In the genomic region with DNA sequence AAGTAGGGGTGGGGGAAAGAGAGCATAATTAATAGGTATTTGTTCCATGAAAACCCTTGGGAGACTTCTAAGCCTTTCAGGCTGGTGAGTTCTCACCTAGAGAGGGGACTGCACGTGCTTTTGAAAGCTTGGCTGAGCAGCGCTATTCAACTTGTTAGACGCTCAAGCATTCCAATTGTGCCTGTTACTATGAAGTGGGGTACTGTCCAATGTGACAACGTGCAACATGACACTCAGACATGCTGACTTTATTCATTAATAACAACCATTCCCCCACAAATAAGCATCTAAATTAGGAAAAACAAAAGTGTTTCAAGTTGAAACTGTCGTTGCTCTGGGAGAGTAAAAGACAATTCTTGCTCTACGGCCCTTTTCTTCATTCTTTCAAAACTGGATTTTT, we compare ENCODE assay signal across 17 mouse cellular contexts. TPM values are rescaled to one million over a fixed set of nuclear protein-coding genes. Genes with fewer than 3 reads are reported as not detected.
DNase-seq lines count a peak whose midpoint lies in the region; ATAC-seq lines count a peak whose summit lies in the region.
"Had no signal": no experiment of that assay in that cellular context is flagged by ENCODE, and none has a peak within 500 bp of the region (broad histone marks: within the 10 kb centered on the region; RNA-seq: fewer than 3 reads in every experiment).

No protein-coding gene starts in this region.

- 33% methylated on average over 6 of the region's 6 CpGs for WGBS in embryonic facial prominence, embryonic 14.5 days
- WGBS in embryonic facial prominence, embryonic 10.5 days: 3% methylated on average over 6 of the region's 6 CpGs
- 4% methylated on average over 6 of the region's 6 CpGs for WGBS in hindbrain, embryonic 13.5 days
- WGBS in hindbrain, embryonic 12.5 days: 7% methylated on average over 6 of the region's 6 CpGs
- WGBS in neural tube, embryonic 15.5 days: 13% methylated on average over 6 of the region's 6 CpGs

- no peak overlapping the region for H3K9ac ChIP-seq in embryonic facial prominence, embryonic 14.5 days (ENCODE audit: low read depth, low read length)
- no peak overlapping the region for H3K9ac ChIP-seq in hindbrain, embryonic 13.5 days
- H3K9ac ChIP-seq in hindbrain, embryonic 12.5 days: no peak overlapping the region
- H3K9ac ChIP-seq in neural tube, embryonic 15.5 days (replicated peaks): no peak overlapping the region

- peaks cover 5% of the 10 kb centered on the region; the same call in 1 of the 2 replicates for H3K4me1 ChIP-seq in embryonic facial prominence, embryonic 14.5 days (ENCODE audit: control insufficient read depth, insufficient read depth, low read length)
- peaks cover 27% of the 10 kb centered on the region for H3K4me1 ChIP-seq in embryonic facial prominence, embryonic 10.5 days
- H3K4me1 ChIP-seq in hindbrain, embryonic 13.5 days (replicated peaks): peaks cover 21% of the 10 kb centered on the region
- H3K4me1 ChIP-seq in hindbrain, embryonic 12.5 days: peaks cover 14% of the 10 kb centered on the region; the same call in 1 of the 2 replicates
- peaks cover 15% of the 10 kb centered on the region for H3K4me1 ChIP-seq in neural tube, embryonic 15.5 days

- H3K9me3 ChIP-seq in embryonic facial prominence, embryonic 14.5 days (ENCODE audit: control insufficient read depth, low read length): no peaks in the 10 kb centered on the region
- no peaks in the 10 kb centered on the region for H3K9me3 ChIP-seq in embryonic facial prominence, embryonic 10.5 days
- H3K9me3 ChIP-seq in hindbrain, embryonic 13.5 days: no peaks in the 10 kb centered on the region
- no peaks in the 10 kb centered on the region for H3K9me3 ChIP-seq in hindbrain, embryonic 12.5 days (replicated peaks)
- H3K9me3 ChIP-seq in neural tube, embryonic 15.5 days (replicated peaks): no peaks in the 10 kb centered on the region
- H3K9me3 ChIP-seq: limb, embryonic 15.5 days; stomach, embryonic 15.5 days had no signal

- no peak overlapping the region for H3K27ac ChIP-seq in embryonic facial prominence, embryonic 14.5 days (replicated peaks; ENCODE audit: low read depth, low read length)
- H3K27ac ChIP-seq in embryonic facial prominence, embryonic 10.5 days (replicated peaks): no peak overlapping the region
- H3K27ac ChIP-seq in hindbrain, embryonic 13.5 days: no peak overlapping the region
- H3K27ac ChIP-seq in hindbrain, embryonic 12.5 days: no peak overlapping the region
- no peak overlapping the region for H3K27ac ChIP-seq in neural tube, embryonic 15.5 days (replicated peaks)

- no peaks in the 10 kb centered on the region for H3K36me3 ChIP-seq in embryonic facial prominence, embryonic 14.5 days (ENCODE audit: control insufficient read depth, insufficient read depth, low read length)
- no peaks in the 10 kb centered on the region for H3K36me3 ChIP-seq in embryonic facial prominence, embryonic 10.5 days (replicated peaks)
- H3K36me3 ChIP-seq in hindbrain, embryonic 13.5 days: no peaks in the 10 kb centered on the region
- H3K36me3 ChIP-seq in hindbrain, embryonic 12.5 days: no peaks in the 10 kb centered on the region
- no peaks in the 10 kb centered on the region for H3K36me3 ChIP-seq in neural tube, embryonic 15.5 days
- H3K36me3 ChIP-seq: limb, embryonic 15.5 days; stomach, embryonic 15.5 days had no signal

- ATAC-seq in embryonic facial prominence, embryonic 14.5 days (ENCODE audit: low read depth): no peak
- no peak for ATAC-seq in hindbrain, embryonic 13.5 days (ENCODE audit: low FRiP score)
- no peak for ATAC-seq in hindbrain, embryonic 12.5 days (ENCODE audit: low FRiP score)
- ATAC-seq in neural tube, embryonic 15.5 days (ENCODE audit: low FRiP score): no peak

- H3K27me3 ChIP-seq in embryonic facial prominence, embryonic 14.5 days (replicated peaks; ENCODE audit: control insufficient read depth, insufficient read depth, low read length): peaks cover 5% of the 10 kb centered on the region; the same call in 1 of the 2 replicates
- H3K27me3 ChIP-seq in embryonic facial prominence, embryonic 10.5 days (replicated peaks; ENCODE audit: low read depth, poor library complexity, severe bottlenecking): peaks cover 62% of the 10 kb centered on the region
- peaks cover 16% of the 10 kb centered on the region for H3K27me3 ChIP-seq in hindbrain, embryonic 13.5 days
- H3K27me3 ChIP-seq in hindbrain, embryonic 12.5 days: peaks cover 8% of the 10 kb centered on the region
- no peaks in the 10 kb centered on the region; the same call in none of the 2 replicates for H3K27me3 ChIP-seq in neural tube, embryonic 15.5 days (replicated peaks)
- H3K27me3 ChIP-seq: limb, embryonic 15.5 days; stomach, embryonic 15.5 days had no signal

- DNase-seq in embryonic facial prominence, embryonic 14.5 days (ENCODE audit: low spot score): peak; percentile 62
- no peak for DNase-seq in embryonic facial prominence, embryonic 10.5 days (ENCODE audit: low spot score)
- DNase-seq in neural tube, embryonic 10.5 days (ENCODE audit: extremely low spot score, low spot score): peak; percentile 18
- DNase-seq in urinary bladder, postnatal 4 days (ENCODE audit: low spot score in 2 of 2): no peak
- DNase-seq: adrenal gland, adult 2 months; cerebellum, adult 11 months; gastrocnemius, postnatal 14 days; heart, postnatal 14 days; kidney, adult 9 months; layer of hippocampus, postnatal 36 days had no signal

- no peak overlapping the region for H3K4me3 ChIP-seq in embryonic facial prominence, embryonic 14.5 days (ENCODE audit: low read depth, low read length)
- no peak overlapping the region for H3K4me3 ChIP-seq in embryonic facial prominence, embryonic 10.5 days
- H3K4me3 ChIP-seq in hindbrain, embryonic 13.5 days: no peak overlapping the region
- no peak overlapping the region for H3K4me3 ChIP-seq in hindbrain, embryonic 12.5 days
- H3K4me3 ChIP-seq in neural tube, embryonic 15.5 days (replicated peaks): no peak overlapping the region

- peak overlapping the region; percentile 15; the same call in 1 of the 2 replicates for H3K4me2 ChIP-seq in embryonic facial prominence, embryonic 14.5 days (ENCODE audit: low read depth, low read length)
- H3K4me2 ChIP-seq in hindbrain, embryonic 13.5 days: 0 out of 2 replicates have a peak overlapping the region, but pooled peaks have one; percentile 3
- H3K4me2 ChIP-seq in hindbrain, embryonic 12.5 days (replicated peaks): no peak overlapping the region
- no peak overlapping the region for H3K4me2 ChIP-seq in neural tube, embryonic 15.5 days

RNA-seq across cellular contexts. Expression of gene Commd3, which starts 1.1 kb away (rescaled TPM):
- 195 and 218 TPM in 2 replicates for polyA plus RNA-seq in embryonic facial prominence, embryonic 14.5 days (2014; fragmentation: Nextera tagmentation; extraction: Ambion mirVana)
- 99.3 and 116 TPM in 2 replicates for polyA plus RNA-seq in embryonic facial prominence, embryonic 10.5 days (2016; fragmentation: Nextera tagmentation; extraction: Ambion mirVana)
- 207 and 214 TPM in 2 replicates for polyA plus RNA-seq in hindbrain, embryonic 13.5 days (2015; fragmentation: Nextera tagmentation; extraction: Ambion mirVana)
- polyA plus RNA-seq in hindbrain, embryonic 12.5 days (2016; fragmentation: Nextera tagmentation; extraction: Ambion mirVana): 174 and 180 TPM in 2 replicates
- 192 and 193 TPM in 2 replicates for polyA plus RNA-seq in neural tube, embryonic 15.5 days (2015; fragmentation: Nextera tagmentation; extraction: Ambion mirVana)

RNA-seq across cellular contexts. Expression of gene Bmi1, which starts 5.8 kb away (rescaled TPM):
- polyA plus RNA-seq in embryonic facial prominence, embryonic 14.5 days (2014; fragmentation: Nextera tagmentation; extraction: Ambion mirVana): 25.9 and 28.0 TPM in 2 replicates
- 26.3 and 26.6 TPM in 2 replicates for polyA plus RNA-seq in embryonic facial prominence, embryonic 10.5 days (2016; fragmentation: Nextera tagmentation; extraction: Ambion mirVana)
- polyA plus RNA-seq in hindbrain, embryonic 13.5 days (2015; fragmentation: Nextera tagmentation; extraction: Ambion mirVana): 30.5 and 32.7 TPM in 2 replicates
- 42.4 and 46.8 TPM in 2 replicates for polyA plus RNA-seq in hindbrain, embryonic 12.5 days (2016; fragmentation: Nextera tagmentation; extraction: Ambion mirVana)
- polyA plus RNA-seq in neural tube, embryonic 15.5 days (2015; fragmentation: Nextera tagmentation; extraction: Ambion mirVana): 18.1 and 19.8 TPM in 2 replicates

RNA-seq across cellular contexts. Expression of gene Spag6, which starts 22.8 kb away (rescaled TPM):
- polyA plus RNA-seq in embryonic facial prominence, embryonic 14.5 days (2014; fragmentation: Nextera tagmentation; extraction: Ambion mirVana): 0.21 and 0.22 TPM in 2 replicates
- polyA plus RNA-seq in embryonic facial prominence, embryonic 10.5 days (2016; fragmentation: Nextera tagmentation; extraction: Ambion mirVana): 0.25 and 0.31 TPM in 2 replicates
- polyA plus RNA-seq in hindbrain, embryonic 13.5 days (2015; fragmentation: Nextera tagmentation; extraction: Ambion mirVana): 0.16 and 0.32 TPM in 2 replicates
- polyA plus RNA-seq in hindbrain, embryonic 12.5 days (2016; fragmentation: Nextera tagmentation; extraction: Ambion mirVana): 0.22 and 0.35 TPM in 2 replicates
- 0.06 TPM in 1 of 2 replicates, not detected in the other for polyA plus RNA-seq in neural tube, embryonic 15.5 days (2015; fragmentation: Nextera tagmentation; extraction: Ambion mirVana)
- polyA plus RNA-seq: adrenal gland, adult 2 months; intestine, embryonic 14.5 days; liver, embryonic 16.5 days had no signal

Comparison
In these comparisons a context has a peak if more than half of its experiments do, and no peak if none do; other contexts are left out.
1. DNase-seq: peak in embryonic facial prominence, embryonic 14.5 days (single experiment) and neural tube, embryonic 10.5 days (single experiment); none in embryonic facial prominence, embryonic 10.5 days (single experiment) and urinary bladder, postnatal 4 days (0 of 2).
2. H3K4me2 ChIP-seq: peak in embryonic facial prominence, embryonic 14.5 days (single experiment) and hindbrain, embryonic 13.5 days (single experiment); none in hindbrain, embryonic 12.5 days (single experiment) and neural tube, embryonic 15.5 days (single experiment).